Mouse (Mus musculus) heart, embryonic 16.5 days (tissue): ENCODE results near the gene Mdga1. TPM values are rescaled to one million over a fixed set of nuclear protein-coding genes. Genes with fewer than 3 reads are reported as not detected.

Experiments
- ATAC-seq: fragments of 200-750 bp; cut with Nextera tagmentation; replicated peaks from 2 replicates; pipeline ENCODE4 v1.8.0; 2017; ENCODE audit warnings: moderate number of reproducible peaks; ENCODE audit not compliant: insufficient read depth, low FRiP score; ENCODE audit errors: extremely low read depth
- H3K27ac ChIP-seq: fragments of 300-500 bp; sonication (generic); 2 replicates; pipeline ENCODE4 v1.5.1; 2014; ENCODE audit warnings: mild to moderate bottlenecking, low read length, control low read depth, moderate library complexity
- H3K27me3 ChIP-seq: fragments of 300-500 bp; sonication (generic); 2 replicates; pipeline ENCODE4 v1.6.1; 2014; ENCODE audit warnings: low read length, mixed read lengths; ENCODE audit not compliant: control insufficient read depth, insufficient read depth
- H3K36me3 ChIP-seq: fragments of 300-500 bp; sonication (generic); 2 replicates; pipeline ENCODE4 v1.6.1; 2014; ENCODE audit not compliant: control insufficient read depth, insufficient read depth
- H3K4me1 ChIP-seq: fragments of 300-500 bp; sonication (generic); 2 replicates; pipeline ENCODE4 v1.6.1; 2014; ENCODE audit warnings: low read length, mixed read lengths; ENCODE audit not compliant: control insufficient read depth, insufficient read depth
- H3K4me2 ChIP-seq: fragments of 300-500 bp; sonication (generic); 2 replicates; pipeline ENCODE4 v1.6.1; 2014; ENCODE audit warnings: low read depth, mild to moderate bottlenecking, control low read depth, low read length
- H3K4me3 ChIP-seq: fragments of 300-500 bp; sonication (generic); 2 replicates; pipeline ENCODE4 v1.5.1; 2014; ENCODE audit warnings: mild to moderate bottlenecking, control low read depth, low read length
- H3K9ac ChIP-seq: fragments of 300-500 bp; sonication (generic); 2 replicates; pipeline ENCODE4 v1.6.1; 2014; ENCODE audit warnings: low read length, control low read depth
- H3K9me3 ChIP-seq: fragments of 300-500 bp; sonication (generic); replicated peaks from 2 replicates; pipeline ENCODE4 v1.6.1; 2016; ENCODE audit warnings: low read length; ENCODE audit not compliant: control insufficient read depth
- WGBS: fragments of 180-500 bp; shearing (Covaris S2); extraction: QIAGEN DNeasy Blood & Tissue Kit; methylation state at CpG from one replicate; pipeline ENCODE4 v1.1.7; 2014; 5-methylcytosine and 5-hydroxymethylcytosine counted together
- polyA plus RNA-seq: library from polyadenylated mRNA; unstranded; fragments of >200 nt; fragmentation: Nextera tagmentation; extraction: Ambion mirVana; gene quantifications from 2 replicates; pipeline ENCODE4 v1.2.1, GENCODE M21; 2015

Gene Mdga1
- polyA plus RNA-seq, 1 experiment from 2014 or later = 5.7 TPM

DNA sequence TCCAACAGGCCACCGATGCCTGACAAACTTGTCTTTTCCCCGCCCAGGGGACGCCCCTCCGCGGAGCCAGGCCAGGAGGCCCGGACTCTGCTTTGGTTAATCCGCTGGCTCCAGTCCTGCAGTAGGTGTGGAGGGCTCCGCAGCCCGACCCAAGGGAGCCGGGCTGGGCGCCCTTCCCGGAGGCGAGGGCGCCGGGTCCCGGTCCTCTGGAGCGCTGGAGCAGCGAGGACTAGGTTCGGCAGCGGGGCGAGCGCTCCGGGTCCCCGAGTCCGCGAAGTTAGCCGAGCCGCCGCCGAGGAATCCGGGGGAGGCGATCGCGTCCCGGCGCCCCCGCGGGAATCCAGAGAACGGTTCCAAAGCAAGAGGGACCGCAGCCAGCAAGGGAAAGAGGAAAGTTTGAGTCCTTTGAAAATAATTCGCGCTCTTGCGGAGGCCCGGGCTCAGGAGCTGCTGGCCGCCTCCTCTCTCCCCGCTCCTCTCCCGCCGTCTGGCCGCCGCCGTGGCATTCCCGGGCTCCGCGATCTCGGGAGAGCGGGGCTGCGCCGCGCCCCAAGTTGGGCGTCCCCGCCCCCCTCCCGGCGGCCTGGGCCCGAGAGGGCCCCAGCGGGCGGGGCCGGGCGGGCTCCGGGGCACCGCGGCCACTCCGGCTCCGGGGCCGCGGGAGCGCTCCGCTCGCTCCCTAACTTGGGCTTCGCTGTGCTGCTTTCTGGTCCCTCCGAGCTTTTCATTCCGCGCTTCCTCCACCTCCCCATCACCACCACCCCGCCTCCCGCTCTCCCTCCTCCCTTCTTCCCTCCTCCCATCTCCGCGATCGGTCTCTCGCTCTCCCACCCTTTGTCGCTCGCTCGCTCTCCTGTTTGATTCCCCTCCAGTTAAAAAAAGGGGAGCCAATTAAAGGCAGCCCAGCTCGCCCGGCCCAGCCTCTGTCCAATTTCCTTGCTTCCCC is 81.7 kb downstream of the Mdga1 start:
- Histone ChIP-seq H3K4me2 (peak overlapping the region; percentile 98), H3K4me1 (peaks cover 17% of the 10 kb centered on the region), H3K27me3 (peaks cover 42% of the 10 kb centered on the region), H3K9ac (peak overlapping the region; percentile 83), H3K36me3 (no peaks in the 10 kb centered on the region), H3K9me3 (no peaks in the 10 kb centered on the region), H3K4me3 (peak overlapping the region; percentile 75), H3K27ac (peak overlapping the region; percentile 52)
- peak; percentile 35 for ATAC-seq
- under 1% methylated on average over 69 of the region's 93 CpGs for WGBS

- ATAC-seq = peak; percentile 42
- Histone ChIP-seq H3K4me3 (peak overlapping the region; percentile 75), H3K9me3 (no peaks in the 10 kb centered on the region), H3K9ac (peak overlapping the region; percentile 83), H3K36me3 (no peaks in the 10 kb centered on the region), H3K27ac (peak overlapping the region; percentile 52), H3K4me1 (peaks cover 19% of the 10 kb centered on the region), H3K4me2 (peak overlapping the region; percentile 98), H3K27me3 (peaks cover 43% of the 10 kb centered on the region)
- WGBS = under 1% methylated on average over 57 of the region's 57 CpGs
Measured at GRCm38 (mm10) chr17:29887271-29887880, 82.5 kb downstream of the Mdga1 start.

DNA sequence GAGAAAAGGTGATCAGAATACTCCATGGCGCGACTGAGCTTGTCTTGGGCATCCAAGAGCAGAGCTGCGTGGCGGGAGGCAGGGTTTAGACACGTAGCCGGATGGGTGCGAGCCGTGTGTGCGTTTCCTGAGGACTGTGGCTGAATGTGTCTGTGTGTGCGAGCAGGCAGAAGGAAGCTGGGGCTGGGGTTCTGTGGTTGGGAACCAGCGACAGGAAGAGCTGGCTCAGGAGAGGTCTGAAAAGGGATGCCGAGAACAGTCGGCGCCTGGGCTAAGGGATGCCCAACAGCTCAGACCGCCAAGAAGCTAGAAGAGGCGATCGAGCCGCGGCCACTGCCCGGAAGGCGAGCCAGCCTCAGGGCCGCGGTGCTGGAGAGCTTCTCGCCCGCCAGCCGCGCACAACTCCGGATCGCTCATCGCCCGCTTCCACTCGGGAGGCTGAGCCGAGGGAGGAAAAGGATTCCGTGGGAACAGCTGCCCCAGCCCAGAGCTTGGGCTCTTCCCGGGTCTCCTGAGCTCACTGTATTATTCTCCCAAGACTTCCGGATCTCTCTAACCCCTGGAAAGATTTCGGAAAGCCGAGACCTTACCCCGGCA is 83.1 kb downstream of the Mdga1 start:
- peak overlapping the region; percentile 98 for H3K4me2 ChIP-seq
- peaks cover 42% of the 10 kb centered on the region for H3K27me3 ChIP-seq
- H3K36me3 ChIP-seq = no peaks in the 10 kb centered on the region
- peaks cover 19% of the 10 kb centered on the region for H3K4me1 ChIP-seq
- no peak for ATAC-seq
- H3K9ac ChIP-seq = peak overlapping the region; percentile 83
- under 1% methylated on average over 39 of the region's 39 CpGs for WGBS
- H3K4me3 ChIP-seq = peak overlapping the region; percentile 75
- H3K27ac ChIP-seq = peak overlapping the region; percentile 52; the same call in 1 of the 2 replicates
- no peaks in the 10 kb centered on the region for H3K9me3 ChIP-seq

- no peak for ATAC-seq
- H3K4me3 ChIP-seq = peak overlapping the region; percentile 75
- H3K9me3 ChIP-seq = no peaks in the 10 kb centered on the region
- H3K27me3 ChIP-seq = peaks cover 35% of the 10 kb centered on the region
- 8% methylated on average over 4 of the region's 4 CpGs for WGBS
- peak overlapping the region; percentile 83 for H3K9ac ChIP-seq
- peak overlapping the region; percentile 98 for H3K4me2 ChIP-seq
- H3K27ac ChIP-seq = no peak overlapping the region
- peaks cover 19% of the 10 kb centered on the region for H3K4me1 ChIP-seq
- H3K36me3 ChIP-seq = no peaks in the 10 kb centered on the region
Measured at GRCm38 (mm10) chr17:29886061-29886460, 83.8 kb downstream of the Mdga1 start.

- no peak for ATAC-seq
- Histone ChIP-seq H3K9ac (no peak overlapping the region), H3K36me3 (no peaks in the 10 kb centered on the region), H3K4me2 (no peak overlapping the region), H3K4me3 (no peak overlapping the region), H3K4me1 (peaks cover 19% of the 10 kb centered on the region), H3K9me3 (no peaks in the 10 kb centered on the region), H3K27ac (no peak overlapping the region), H3K27me3 (peaks cover 22% of the 10 kb centered on the region)
- 71% methylated on average over 6 of the region's 6 CpGs for WGBS
Measured at GRCm38 (mm10) chr17:29884596-29884995, 85.3 kb downstream of the Mdga1 start.

- no peak for ATAC-seq
- no peaks in the 10 kb centered on the region for H3K36me3 ChIP-seq
- no peak overlapping the region for H3K9ac ChIP-seq
- no peak overlapping the region for H3K4me3 ChIP-seq
- H3K4me1 ChIP-seq = peaks cover 15% of the 10 kb centered on the region
- peaks cover 22% of the 10 kb centered on the region for H3K27me3 ChIP-seq
- no peaks in the 10 kb centered on the region for H3K9me3 ChIP-seq
- 59% methylated on average over 9 of the region's 9 CpGs for WGBS
- no peak overlapping the region for H3K27ac ChIP-seq
- H3K4me2 ChIP-seq = no peak overlapping the region
Measured at GRCm38 (mm10) chr17:29883351-29883750, 86.5 kb downstream of the Mdga1 start.

DNA sequence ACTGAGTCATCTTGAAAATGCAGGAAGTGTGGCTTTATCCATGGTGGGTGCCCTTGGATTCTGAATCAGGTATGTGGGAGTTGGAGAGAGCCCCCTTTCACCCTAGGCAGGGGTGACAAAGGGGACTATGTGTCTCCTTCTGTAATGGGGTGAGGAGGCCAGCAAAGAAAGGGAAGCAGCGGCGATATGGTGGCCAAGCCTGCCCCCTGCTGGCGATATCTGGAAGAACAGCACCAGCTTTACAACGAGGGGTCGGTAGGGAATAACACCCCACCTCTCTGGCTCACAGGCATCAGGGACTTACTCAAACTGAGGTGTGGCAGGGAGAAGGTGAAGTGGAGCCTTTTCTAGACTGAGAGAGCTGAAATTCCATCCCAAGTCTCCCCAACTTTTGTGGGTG is 87.0 kb downstream of the Mdga1 start:
- 2% methylated on average over 5 of the region's 5 CpGs for WGBS
- Histone ChIP-seq H3K27me3 (peaks cover 22% of the 10 kb centered on the region), H3K9ac (no peak overlapping the region), H3K4me2 (no peak overlapping the region), H3K27ac (no peak overlapping the region), H3K36me3 (no peaks in the 10 kb centered on the region), H3K9me3 (no peaks in the 10 kb centered on the region), H3K4me3 (no peak overlapping the region), H3K4me1 (peaks cover 15% of the 10 kb centered on the region)
- no peak for ATAC-seq

- H3K36me3 ChIP-seq = no peaks in the 10 kb centered on the region
- H3K27me3 ChIP-seq = peaks cover 20% of the 10 kb centered on the region
- H3K4me3 ChIP-seq = no peak overlapping the region
- no peak overlapping the region for H3K27ac ChIP-seq
- H3K4me1 ChIP-seq = 0 out of 2 replicates have a peak, but pooled peaks cover 2% of the 10 kb centered on the region
- no peak overlapping the region for H3K9ac ChIP-seq
- H3K4me2 ChIP-seq = no peak overlapping the region
- H3K9me3 ChIP-seq = no peaks in the 10 kb centered on the region
- no peak for ATAC-seq
- WGBS = 63% methylated on average over 10 of the region's 10 CpGs
Measured at GRCm38 (mm10) chr17:29880251-29880650, 89.6 kb downstream of the Mdga1 start.

- WGBS = 80% methylated on average over 10 of the region's 10 CpGs
- Histone ChIP-seq H3K9me3 (no peaks in the 10 kb centered on the region), H3K36me3 (no peaks in the 10 kb centered on the region), H3K4me3 (no peak overlapping the region), H3K4me1 (peaks cover 8% of the 10 kb centered on the region), H3K27me3 (peaks cover 9% of the 10 kb centered on the region), H3K9ac (no peak overlapping the region), H3K4me2 (no peak overlapping the region), H3K27ac (no peak overlapping the region)
- ATAC-seq = no peak
Measured at GRCm38 (mm10) chr17:29878990-29879389, 90.9 kb downstream of the Mdga1 start.
